Mouse (Mus musculus): ENCODE measurements around the gene Tdrd12.
"Not testable (repeated sequence)": the region's sequence is repeated elsewhere in the genome, so short reads cannot be mapped to it uniquely, and the experiment has no call there.

DNA sequence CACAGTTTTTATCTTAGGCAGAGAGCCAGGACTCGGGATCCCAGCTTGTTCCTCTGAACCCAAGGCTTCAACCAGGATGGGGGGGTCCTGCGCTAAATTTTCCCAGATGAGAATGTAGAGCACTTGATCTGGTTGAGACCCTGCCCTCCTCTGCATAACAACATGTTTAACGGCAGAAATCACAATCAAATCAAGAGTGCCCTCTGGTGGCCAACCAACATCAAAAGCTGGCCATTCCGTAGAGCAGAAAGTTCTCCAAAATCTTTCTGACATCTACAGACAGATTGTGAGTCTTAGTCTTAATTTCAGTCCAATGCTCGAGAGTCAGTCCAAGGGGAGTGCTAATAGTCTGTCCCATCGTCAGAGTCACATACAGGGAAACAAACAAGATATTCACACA is 33.3 kb upstream of the Tdrd12 start:
- not testable (repeated sequence) for TF ChIP-seq CTCF (IDR thresholded peaks at IDR 0.05; ENCODE audit: low read depth, low read length); POLR2A (IDR thresholded peaks at IDR 0.05; ENCODE audit: borderline replicate concordance, low read depth, low read length)

All from bone marrow macrophage, adult 2 months (primary cell).